Mouse (Mus musculus): ENCODE measurements around the gene Baz2b.

- TF ChIP-seq CTCF (IDR thresholded peaks at IDR 0.05; ENCODE audit: extremely low read depth, insufficient read depth, insufficient read length, insufficient replicate concordance) (no peak), POLR2A (IDR thresholded peaks at IDR 0.05; ENCODE audit: low read depth, low read length) (no peak)
Observed at GRCm38 (mm10) chr2:60023777-60024176, 185.9 kb downstream of the Baz2b start.
